Mouse (Mus musculus): ENCODE data around the gene Klk9.

Gene Klk9

DNA sequence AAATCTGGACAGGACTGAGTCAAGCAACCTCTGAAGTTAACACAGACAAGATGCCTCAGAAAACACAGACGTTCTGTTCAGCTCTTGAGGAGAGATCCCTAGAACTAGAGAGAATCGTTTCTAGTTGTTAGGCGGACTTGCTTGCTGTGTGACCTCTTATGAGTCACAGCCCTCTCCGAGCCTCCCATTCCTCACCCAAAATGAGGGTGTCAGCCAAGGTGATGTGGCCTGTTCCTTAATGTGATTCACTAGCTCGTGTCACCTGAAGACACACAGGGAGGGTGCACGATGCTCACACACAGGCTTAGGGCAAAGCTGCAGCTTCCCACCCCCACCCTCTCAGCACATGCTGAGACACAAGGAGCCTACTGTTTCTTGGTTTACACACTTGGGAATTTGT, 11.4 kb upstream of the Klk9 start:
- Histone ChIP-seq H3K27me3 (ENCODE audit: control insufficient read depth, insufficient read depth, low read length, poor library complexity, severe bottlenecking) (no peaks in the 10 kb centered on the region), H3K36me3 (ENCODE audit: control insufficient read depth, insufficient read depth, low read length, poor library complexity, severe bottlenecking) (no peaks in the 10 kb centered on the region)

DNA sequence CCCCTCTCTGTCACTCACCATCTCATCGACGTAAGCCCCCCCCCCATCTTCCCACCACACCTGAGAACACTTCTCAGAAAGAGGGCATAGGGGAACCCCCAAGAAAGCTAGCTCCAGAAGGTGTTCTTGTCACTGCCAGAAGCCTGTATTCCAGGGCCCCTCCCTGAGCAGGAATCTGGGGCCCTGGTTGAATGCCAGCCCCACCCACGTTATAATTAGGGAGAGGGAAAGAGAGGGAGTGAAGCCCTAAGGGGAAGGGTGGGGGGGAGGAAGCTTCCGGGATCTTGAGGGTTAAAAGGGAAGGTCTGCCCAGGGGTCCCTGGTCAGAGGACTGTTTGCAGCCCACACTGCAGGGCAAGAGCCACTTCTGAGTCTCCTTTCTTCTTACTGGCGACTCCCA, 10.9 kb upstream of the Klk9 start, which contains the start of gene Klk10:
Gene Klk10, plus strand, starts transcription at position 290 of the 400 bp plus-strand sequence.
- no peaks in the 10 kb centered on the region for H3K27me3 ChIP-seq (ENCODE audit: control insufficient read depth, insufficient read depth, low read length, poor library complexity, severe bottlenecking)
- no peaks in the 10 kb centered on the region for H3K36me3 ChIP-seq (ENCODE audit: control insufficient read depth, insufficient read depth, low read length, poor library complexity, severe bottlenecking)
- DNase-seq (ENCODE audit: low read depth, low spot score) = no peak

More for the DNA sequence above, 11.4 kb upstream of the Klk9 start:
- no peak for DNase-seq (ENCODE audit: low read depth, low spot score)

DNA sequence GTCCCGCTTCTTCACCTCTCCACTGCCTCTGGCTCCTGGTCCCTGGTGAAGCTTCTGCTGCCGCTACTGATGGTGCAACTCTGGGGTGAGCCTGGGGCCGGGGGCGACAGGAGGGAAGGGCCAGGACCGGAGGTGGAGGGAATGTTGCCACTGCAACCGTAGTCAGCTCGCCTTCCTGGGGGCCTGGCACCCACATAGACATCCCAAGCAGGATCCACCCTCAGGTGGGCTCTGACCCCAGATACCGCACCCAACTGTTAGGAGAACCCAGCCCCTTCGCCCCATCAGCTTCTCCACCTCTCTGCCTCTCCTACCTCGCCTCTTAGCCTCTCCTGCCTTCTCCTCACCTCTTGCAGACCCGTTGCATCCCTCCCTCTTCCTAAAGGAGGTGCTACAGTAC, 10.2 kb upstream of the Klk9 start:
- DNase-seq (ENCODE audit: low read depth, low spot score) = no peak
- Histone ChIP-seq H3K36me3 (ENCODE audit: control insufficient read depth, insufficient read depth, low read length, poor library complexity, severe bottlenecking) (no peaks in the 10 kb centered on the region), H3K27me3 (ENCODE audit: control insufficient read depth, insufficient read depth, low read length, poor library complexity, severe bottlenecking) (no peaks in the 10 kb centered on the region)

DNA sequence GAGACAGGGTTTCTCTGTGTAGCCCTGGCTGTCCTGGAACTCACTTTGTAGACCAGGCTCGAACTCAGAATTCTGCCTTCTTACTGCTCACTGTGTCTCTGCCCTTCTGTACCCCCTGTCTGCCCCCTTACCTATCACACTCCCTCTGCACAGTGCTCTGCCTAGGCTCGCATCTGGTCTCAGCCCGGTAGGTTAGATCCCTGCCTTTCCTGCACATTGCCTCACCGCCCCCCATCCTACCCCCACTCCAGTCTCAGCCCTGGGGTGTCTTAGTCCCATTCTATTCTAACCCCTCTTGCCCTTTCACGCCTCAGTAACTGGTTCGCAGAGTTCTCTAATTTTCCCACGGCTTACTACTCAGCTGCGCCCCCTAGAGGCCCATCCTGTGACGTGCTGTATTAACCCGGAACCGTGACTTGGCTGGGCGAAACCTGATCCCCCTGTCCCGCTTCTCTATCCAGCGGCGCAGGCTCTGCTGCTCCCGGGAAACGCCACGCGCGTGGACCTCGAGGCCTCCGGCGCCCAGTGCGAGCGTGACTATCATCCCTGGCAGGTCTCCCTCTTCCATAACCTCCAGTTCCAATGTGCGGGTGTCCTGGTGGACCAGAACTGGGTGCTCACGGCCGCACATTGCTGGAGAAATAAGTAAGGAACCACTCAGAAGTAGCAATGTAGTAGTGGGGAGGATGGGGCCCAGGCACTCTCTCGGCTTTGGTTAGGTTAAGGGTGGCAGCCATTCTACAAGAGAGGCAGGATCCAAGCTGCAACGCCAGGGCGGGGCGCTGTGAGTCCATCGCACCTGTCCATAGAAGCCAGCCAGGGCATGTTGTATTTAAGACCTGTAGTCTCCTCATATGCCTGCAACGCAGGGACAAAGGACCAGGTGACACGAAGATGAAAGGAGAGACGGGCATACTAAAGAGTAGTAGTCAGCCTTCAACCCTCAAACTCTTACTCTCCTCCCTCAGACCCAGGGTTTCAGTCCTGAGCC, 9.1 kb upstream of the Klk9 start:
- Histone ChIP-seq H3K36me3 (ENCODE audit: control insufficient read depth, insufficient read depth, low read length, poor library complexity, severe bottlenecking) (no peaks in the 10 kb centered on the region), H3K27me3 (ENCODE audit: control insufficient read depth, insufficient read depth, low read length, poor library complexity, severe bottlenecking) (no peaks in the 10 kb centered on the region)
- DNase-seq (ENCODE audit: low read depth, low spot score) = peak; percentile 48

DNA sequence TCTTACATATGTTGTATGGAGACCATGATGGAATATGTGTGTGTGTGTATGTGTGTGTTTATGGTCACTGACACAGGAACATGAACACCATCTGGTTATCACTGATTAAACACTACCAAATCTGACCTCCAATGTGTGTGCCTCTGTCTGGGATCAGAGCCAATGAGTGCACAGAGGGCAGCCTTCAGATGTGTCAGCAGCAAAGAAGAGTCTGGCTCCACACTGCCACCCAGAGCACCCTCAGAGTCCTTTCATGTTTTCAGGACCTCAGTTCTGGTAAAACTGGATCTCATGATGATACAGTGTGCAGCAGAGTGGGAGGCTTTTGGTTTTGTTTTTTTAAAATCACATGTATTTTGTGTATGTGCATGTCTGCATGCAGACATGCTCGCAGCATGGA, 6.4 kb upstream of the Klk9 start:
- Histone ChIP-seq H3K36me3 (ENCODE audit: control insufficient read depth, insufficient read depth, low read length, poor library complexity, severe bottlenecking) (no peaks in the 10 kb centered on the region), H3K27me3 (ENCODE audit: control insufficient read depth, insufficient read depth, low read length, poor library complexity, severe bottlenecking) (no peaks in the 10 kb centered on the region)
- DNase-seq (ENCODE audit: low read depth, low spot score) = no peak

DNA sequence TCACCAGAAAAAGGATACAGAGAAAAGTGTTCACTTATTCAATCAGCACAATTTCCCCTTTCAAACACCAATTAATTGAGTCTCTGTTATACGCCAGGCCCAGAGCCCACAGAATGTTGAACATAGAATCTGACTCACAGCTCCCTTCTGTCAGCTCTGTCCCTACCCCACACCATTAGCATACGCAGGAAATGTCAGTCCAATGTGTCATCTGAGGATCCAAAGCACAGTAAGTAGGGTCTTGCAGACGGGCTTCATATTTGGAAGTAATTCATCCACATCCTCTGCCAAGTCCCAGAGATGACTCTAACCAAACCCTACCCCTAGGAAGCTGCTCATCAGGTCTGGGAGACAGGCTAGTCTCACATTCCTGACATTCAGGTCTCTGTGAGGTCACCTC, 3.6 kb upstream of the Klk9 start:
- Histone ChIP-seq H3K27me3 (ENCODE audit: control insufficient read depth, insufficient read depth, low read length, poor library complexity, severe bottlenecking) (no peaks in the 10 kb centered on the region), H3K36me3 (ENCODE audit: control insufficient read depth, insufficient read depth, low read length, poor library complexity, severe bottlenecking) (no peaks in the 10 kb centered on the region)
- DNase-seq (ENCODE audit: low read depth, low spot score) = no peak

DNA sequence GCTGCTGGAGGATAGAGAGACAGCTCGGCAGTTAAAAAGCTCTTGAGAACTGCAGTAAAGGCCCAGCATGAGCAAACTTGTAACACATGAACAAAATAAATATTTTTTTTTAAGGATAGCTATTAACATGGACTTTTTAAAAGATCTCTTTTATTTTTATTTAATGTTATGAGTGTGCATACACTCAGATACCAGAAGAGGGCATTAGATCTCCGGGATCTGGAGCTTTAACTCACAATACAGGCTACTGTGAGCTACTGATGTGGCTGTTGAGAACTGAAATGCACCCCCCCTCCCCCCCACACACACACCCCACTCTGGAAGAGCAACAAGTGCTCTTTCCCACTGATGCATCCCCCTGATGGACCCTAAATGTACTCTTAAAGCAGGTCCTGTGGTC, 2.4 kb upstream of the Klk9 start:
- Histone ChIP-seq H3K27me3 (ENCODE audit: control insufficient read depth, insufficient read depth, low read length, poor library complexity, severe bottlenecking) (no peaks in the 10 kb centered on the region), H3K36me3 (ENCODE audit: control insufficient read depth, insufficient read depth, low read length, poor library complexity, severe bottlenecking) (no peaks in the 10 kb centered on the region)
- no peak for DNase-seq (ENCODE audit: low read depth, low spot score)

DNA sequence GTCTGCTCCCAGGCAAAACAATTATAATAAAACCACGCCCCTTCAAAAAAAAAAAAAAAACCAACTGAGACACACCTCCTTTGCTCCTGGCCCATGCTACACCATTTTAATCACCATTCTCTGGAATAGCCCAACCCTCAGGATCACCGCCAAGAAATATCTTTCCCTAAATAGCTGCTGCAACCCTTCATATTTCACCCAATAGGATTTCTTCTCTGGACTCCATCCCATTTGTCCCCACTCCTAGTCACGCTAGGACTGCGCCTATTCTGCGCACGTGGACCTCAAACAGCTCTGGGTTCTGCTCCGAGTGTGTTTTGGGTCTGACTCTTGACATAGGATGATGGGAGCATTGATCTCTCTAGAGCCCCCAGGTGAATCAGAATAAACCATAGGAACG, 4.7 kb downstream of the Klk9 start:
- DNase-seq (ENCODE audit: low read depth, low spot score) = no peak
- Histone ChIP-seq H3K36me3 (ENCODE audit: control insufficient read depth, insufficient read depth, low read length, poor library complexity, severe bottlenecking) (no peaks in the 10 kb centered on the region), H3K27me3 (ENCODE audit: control insufficient read depth, insufficient read depth, low read length, poor library complexity, severe bottlenecking) (no peaks in the 10 kb centered on the region)

DNA sequence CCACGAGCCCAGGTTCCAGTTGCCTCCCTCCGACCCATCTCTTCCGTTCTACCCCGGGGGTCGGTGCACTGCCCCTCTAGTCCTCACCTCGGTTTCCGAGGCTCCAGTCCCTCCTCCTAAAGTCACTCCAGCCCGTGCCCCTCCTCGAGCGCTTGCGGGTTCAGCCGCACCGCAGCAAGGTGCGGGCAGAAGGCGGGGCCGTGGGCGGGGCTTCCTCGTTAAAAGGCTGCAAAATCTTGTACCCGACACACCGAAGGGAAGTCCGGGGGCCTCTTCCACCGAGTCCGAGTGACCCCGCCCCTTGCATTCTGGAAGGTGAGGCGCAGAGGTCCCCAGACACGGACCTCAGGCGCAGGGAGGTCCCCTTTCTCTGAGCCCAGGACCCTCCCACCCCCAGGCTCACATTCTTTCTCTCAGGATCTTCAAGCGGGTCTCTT, 5.7 kb downstream of the Klk9 start, which contains the start of gene Klk8:
Gene Klk8, plus strand, starts transcription at position 245 of the 437 bp plus-strand sequence.
- Histone ChIP-seq H3K36me3 (ENCODE audit: control insufficient read depth, insufficient read depth, low read length, poor library complexity, severe bottlenecking) (no peaks in the 10 kb centered on the region), H3K27me3 (ENCODE audit: control insufficient read depth, insufficient read depth, low read length, poor library complexity, severe bottlenecking) (no peaks in the 10 kb centered on the region)
- peak; percentile 10 for DNase-seq (ENCODE audit: low read depth, low spot score)

DNA sequence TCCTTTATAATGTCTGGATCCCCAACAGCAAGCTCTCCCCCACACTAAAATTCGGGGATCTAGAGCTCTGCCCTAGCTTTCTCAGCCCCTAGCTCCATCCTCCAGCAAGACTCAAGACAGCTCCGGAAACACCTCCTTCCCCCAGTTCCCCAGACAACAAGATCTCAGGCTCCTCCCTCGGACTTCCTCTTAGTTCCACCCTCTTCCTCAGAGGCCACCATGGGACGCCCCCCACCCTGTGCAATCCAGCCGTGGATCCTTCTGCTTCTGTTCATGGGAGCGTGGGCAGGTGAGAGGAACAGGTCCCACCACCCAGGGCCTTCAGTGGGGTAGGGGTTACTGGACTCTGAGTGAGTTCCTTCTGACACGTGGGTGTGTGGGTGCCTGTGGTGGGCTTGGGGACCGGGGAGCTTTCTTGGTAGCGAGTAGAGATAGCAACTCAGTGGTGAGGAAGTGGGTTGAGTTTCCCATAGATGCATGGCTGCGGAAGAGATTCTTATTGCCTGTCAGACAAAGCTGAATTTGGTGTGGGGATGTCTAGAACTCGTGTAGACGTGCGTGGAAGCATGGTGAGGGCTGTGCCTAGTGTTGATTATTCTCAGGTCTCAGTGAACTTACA, 6.3 kb downstream of the Klk9 start:
- no peaks in the 10 kb centered on the region for H3K27me3 ChIP-seq (ENCODE audit: control insufficient read depth, insufficient read depth, low read length, poor library complexity, severe bottlenecking)
- DNase-seq (ENCODE audit: low read depth, low spot score) = peak; percentile 2
- H3K36me3 ChIP-seq (ENCODE audit: control insufficient read depth, insufficient read depth, low read length, poor library complexity, severe bottlenecking) = no peaks in the 10 kb centered on the region

DNA sequence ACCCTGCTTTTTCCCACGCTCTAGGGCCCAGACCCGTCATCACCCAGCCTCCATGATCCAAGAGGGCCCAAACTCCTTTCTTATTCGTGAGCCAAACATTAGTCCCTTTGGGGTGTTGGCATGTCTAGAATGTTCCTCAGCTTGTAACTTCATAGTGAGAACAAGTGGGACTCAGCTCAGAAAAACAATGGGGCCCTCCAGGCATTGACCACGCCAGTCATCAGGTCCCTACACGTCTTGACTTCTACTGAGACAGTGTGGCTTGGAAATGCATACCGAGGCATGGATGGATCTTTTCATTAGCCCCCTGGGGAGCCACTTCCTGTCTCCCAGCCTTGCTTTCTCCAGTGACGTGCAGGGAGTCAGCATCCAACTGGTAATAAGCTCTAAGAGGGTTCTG, 8.2 kb downstream of the Klk9 start:
- no peak for DNase-seq (ENCODE audit: low read depth, low spot score)
- H3K36me3 ChIP-seq (ENCODE audit: control insufficient read depth, insufficient read depth, low read length, poor library complexity, severe bottlenecking) = no peaks in the 10 kb centered on the region
- H3K27me3 ChIP-seq (ENCODE audit: control insufficient read depth, insufficient read depth, low read length, poor library complexity, severe bottlenecking) = no peaks in the 10 kb centered on the region

DNA sequence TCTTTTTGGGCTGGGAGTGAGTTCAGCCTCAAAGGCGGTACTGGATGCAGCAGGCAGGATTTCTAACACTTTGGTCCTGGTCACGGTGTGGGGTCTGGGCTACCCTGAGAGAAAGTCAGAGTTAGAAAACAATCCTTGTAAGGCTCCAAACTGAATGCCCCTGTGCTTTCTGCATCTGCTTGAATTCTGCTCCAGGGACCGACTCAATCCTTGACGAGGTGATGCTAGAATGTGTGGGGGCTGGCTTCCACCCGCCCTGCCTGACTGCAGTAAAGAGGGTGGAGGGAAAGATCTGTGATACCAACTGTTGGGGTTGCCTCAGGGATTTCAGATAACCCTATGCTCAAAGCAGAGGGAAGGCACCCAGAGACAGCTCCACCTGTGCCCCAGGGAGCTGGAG, 19.3 kb downstream of the Klk9 start, which contains the start of gene Klk7:
Gene Klk7, plus strand, starts transcription at position 301 of the 400 bp plus-strand sequence.
- no peak for DNase-seq (ENCODE audit: low read depth, low spot score)
- H3K27me3 ChIP-seq (ENCODE audit: control insufficient read depth, insufficient read depth, low read length, poor library complexity, severe bottlenecking) = no peaks in the 10 kb centered on the region
- H3K36me3 ChIP-seq (ENCODE audit: control insufficient read depth, insufficient read depth, low read length, poor library complexity, severe bottlenecking) = no peaks in the 10 kb centered on the region

DNA sequence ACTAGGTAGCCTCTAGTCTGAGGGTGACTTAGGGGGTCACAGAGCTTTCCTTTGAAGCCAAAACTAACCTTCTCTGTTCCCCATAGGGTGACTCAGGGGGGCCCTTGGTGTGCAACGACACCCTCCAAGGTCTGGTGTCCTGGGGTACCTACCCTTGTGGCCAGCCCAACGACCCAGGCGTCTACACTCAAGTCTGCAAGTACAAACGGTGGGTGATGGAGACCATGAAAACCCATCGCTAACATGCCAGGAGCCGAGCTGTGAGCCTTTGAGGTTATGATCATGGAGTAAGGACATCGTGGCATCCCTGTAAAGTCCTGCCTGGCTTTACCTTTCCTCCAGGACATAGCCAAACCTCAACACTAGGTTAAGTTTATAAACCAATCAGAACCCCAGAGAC, 23.5 kb downstream of the Klk9 start:
- H3K27me3 ChIP-seq (ENCODE audit: control insufficient read depth, insufficient read depth, low read length, poor library complexity, severe bottlenecking) = no peaks in the 10 kb centered on the region
- DNase-seq (ENCODE audit: low read depth, low spot score) = no peak
- H3K36me3 ChIP-seq (ENCODE audit: control insufficient read depth, insufficient read depth, low read length, poor library complexity, severe bottlenecking) = no peaks in the 10 kb centered on the region

DNA sequence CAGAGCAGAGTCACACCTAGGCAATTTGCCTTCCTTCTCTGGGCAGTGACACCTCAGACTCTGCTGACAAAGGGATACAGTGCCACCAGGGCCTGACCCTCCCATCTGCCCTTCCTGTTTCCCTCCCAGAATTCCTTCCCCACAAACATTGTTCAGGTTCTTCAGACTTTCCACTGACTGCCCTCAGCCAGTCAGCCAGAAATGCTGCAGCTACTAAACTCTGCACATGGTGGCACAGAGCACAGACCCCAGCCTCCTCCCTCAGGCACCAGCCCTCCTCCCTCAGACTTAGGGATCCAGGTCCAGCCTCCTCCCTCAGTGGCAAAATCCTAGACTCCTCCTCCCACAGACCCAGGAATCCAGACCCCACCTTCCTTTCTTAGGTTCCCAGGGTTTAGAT, 25.1 kb downstream of the Klk9 start:
- no peaks in the 10 kb centered on the region for H3K36me3 ChIP-seq (ENCODE audit: control insufficient read depth, insufficient read depth, low read length, poor library complexity, severe bottlenecking)
- no peak for DNase-seq (ENCODE audit: low read depth, low spot score)
- H3K27me3 ChIP-seq (ENCODE audit: control insufficient read depth, insufficient read depth, low read length, poor library complexity, severe bottlenecking) = no peaks in the 10 kb centered on the region

DNA sequence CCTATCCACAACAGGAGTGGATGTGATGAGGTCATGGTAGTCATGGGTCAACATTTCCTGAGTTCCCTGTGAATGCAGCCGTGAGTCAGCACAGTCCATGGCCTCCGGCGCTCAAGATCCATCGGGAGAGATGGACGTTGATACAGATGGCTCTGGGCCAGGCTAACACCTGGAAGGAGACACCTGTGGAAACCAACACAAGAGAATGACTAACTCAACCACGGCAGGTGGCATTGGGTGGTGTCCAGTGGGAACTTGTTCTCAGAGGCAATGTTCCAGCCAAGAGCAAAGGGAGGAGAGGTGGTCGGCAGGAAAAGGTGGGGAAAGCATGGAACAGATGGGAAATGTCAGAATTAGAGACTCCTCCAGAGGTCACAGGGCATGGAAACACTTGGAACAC, 29.9 kb downstream of the Klk9 start:
- DNase-seq (ENCODE audit: low read depth, low spot score) = no peak

More for the DNA sequence above, 29.9 kb downstream of the Klk9 start:
- no peaks in the 10 kb centered on the region for H3K36me3 ChIP-seq (ENCODE audit: control insufficient read depth, insufficient read depth, low read length, poor library complexity, severe bottlenecking)
- no peaks in the 10 kb centered on the region for H3K27me3 ChIP-seq (ENCODE audit: control insufficient read depth, insufficient read depth, low read length, poor library complexity, severe bottlenecking)
